Mouse (Mus musculus): ENCODE data around the gene Plin5. TPM values are rescaled to one million over a fixed set of nuclear protein-coding genes. Genes with fewer than 3 reads are reported as not detected.

Gene Plin5
- total and polyA plus RNA-seq, 3 experiments: not detected

- H3K9ac ChIP-seq (ENCODE audit: control insufficient read depth, low read depth, low read length, poor library complexity, severe bottlenecking): peak within 1 kb of the TSS; percentile 95
- H3K27me3 ChIP-seq (ENCODE audit: control insufficient read depth in 1 of 2, insufficient read depth in 2 of 2, low read length in 2 of 2): no peaks in the 10 kb centered on the region
- peaks cover 0 to 6% of the 10 kb centered on the region in 2 experiments; a peak in 2 of 4 replicates for H3K36me3 ChIP-seq (ENCODE audit: control insufficient read depth in 1 of 2, insufficient read depth in 2 of 2, low read length in 2 of 2)
- peak within 1 kb of the TSS; percentile 88 to 92 for H3K4me3 ChIP-seq (ENCODE audit: control insufficient read depth in 1 of 2, insufficient read depth in 1 of 2, low read depth in 2 of 2, low read length in 2 of 2)
- H3K4me1 ChIP-seq (ENCODE audit: control insufficient read depth in 1 of 2, insufficient read depth in 2 of 2, low read length in 2 of 2): peaks cover 0 to 15% of the 10 kb centered on the region in 2 experiments; a peak in 2 of 4 replicates
- peak; percentile 98 for DNase-seq (ENCODE audit: low read depth, low spot score)
- no peaks in the 10 kb centered on the region for H3K9me3 ChIP-seq (replicated peaks; ENCODE audit: insufficient read depth, low read length)
- H3K27ac ChIP-seq (ENCODE audit: control insufficient read depth, low read depth, low read length): peak within 1 kb of the TSS; percentile 95
- peaks cover 4% of the 10 kb centered on the region for H3K79me2 ChIP-seq (ENCODE audit: control insufficient read depth, insufficient read depth, low read length, poor library complexity)
- TF ChIP-seq USF2 (IDR thresholded peaks at IDR 0.05; ENCODE audit: borderline replicate concordance in 1 of 2, insufficient read depth in 1 of 2, low read depth in 1 of 2, low read length in 2 of 2) (peak in 1 of 2 experiments; percentile 71; a peak in 2 of 4 replicates), CHD1 (IDR thresholded peaks at IDR 0.05; ENCODE audit: low read depth, low read length) (no peak), ZC3H11A (IDR thresholded peaks at IDR 0.05; ENCODE audit: low read depth, low read length) (no peak), POLR2AphosphoS5 (IDR thresholded peaks at IDR 0.05; ENCODE audit: borderline replicate concordance, low read depth, low read length) (no peak), TAL1 (IDR thresholded peaks at IDR 0.05; ENCODE audit: low read length) (no peak), USF1 (IDR thresholded peaks at IDR 0.05; ENCODE audit: low read depth, low read length) (peak; percentile 97), TCF12 (IDR thresholded peaks at IDR 0.05; ENCODE audit: low read depth, low read length) (no peak; the same call in 1 of the 2 replicates), ZNF384 (IDR thresholded peaks at IDR 0.05; ENCODE audit: low read depth, low read length) (no peak), POLR2A (IDR thresholded peaks at IDR 0.05; ENCODE audit: control insufficient read depth in 1 of 2, insufficient read depth in 1 of 2, low read depth in 1 of 2, low read length in 2 of 2, poor library complexity in 1 of 2) (peak; percentile 75 to 77; a peak in 3 of 4 replicates), CHD2 (IDR thresholded peaks at IDR 0.05; ENCODE audit: low read length) (no peak; the same call in 1 of the 2 replicates), RCOR1 (IDR thresholded peaks at IDR 0.05; ENCODE audit: low read depth, low read length) (no peak), MYC (IDR thresholded peaks at IDR 0.05; ENCODE audit: low read depth, low read length) (no peak), KAT2A (conservative IDR thresholded peaks at IDR 0.05; ENCODE audit: low read depth, low read length) (no peak; the same call in 1 of the 2 replicates), RAD21 (IDR thresholded peaks at IDR 0.05; ENCODE audit: low read depth, low read length) (no peak), MAZ (IDR thresholded peaks at IDR 0.05; ENCODE audit: low read depth, low read length) (peak; percentile 96), NRF1 (IDR thresholded peaks at IDR 0.05; ENCODE audit: insufficient read depth, low read depth, low read length, poor library complexity, severe bottlenecking) (0 out of 2 replicates have a peak, but pooled peaks have one; percentile 7), MAX (IDR thresholded peaks at IDR 0.05; ENCODE audit: low read length) (peak; percentile 88), SIN3A (IDR thresholded peaks at IDR 0.05; ENCODE audit: low read length) (peak; percentile 99), BHLHE40 (IDR thresholded peaks at IDR 0.05; ENCODE audit: borderline replicate concordance, low read depth, low read length) (peak; percentile 99), UBTF (IDR thresholded peaks at IDR 0.05; ENCODE audit: borderline replicate concordance, insufficient read depth, low read depth, low read length) (no peak), MEF2A (IDR thresholded peaks at IDR 0.05; ENCODE audit: extremely low read depth, insufficient replicate concordance, low read depth, low read length, poor library complexity, severe bottlenecking) (no peak), EP300 (IDR thresholded peaks at IDR 0.05; ENCODE audit: low read depth in 1 of 2, low read length in 2 of 2) (no peak), SMC3 (IDR thresholded peaks at IDR 0.05; ENCODE audit: low read depth, low read length) (no peak), GATA1 (IDR thresholded peaks at IDR 0.05; ENCODE audit: low read depth, low read length) (no peak), ELF1 (IDR thresholded peaks at IDR 0.05; ENCODE audit: low read depth, low read length) (peak; percentile 85), MYB (IDR thresholded peaks at IDR 0.05; ENCODE audit: low read depth, low read length) (no peak), POLR2AphosphoS2 (IDR thresholded peaks at IDR 0.05; ENCODE audit: low read length) (no peak; the same call in 1 of the 2 replicates), GABPA (IDR thresholded peaks at IDR 0.05; ENCODE audit: low read depth, low read length) (no peak), MAFK (IDR thresholded peaks at IDR 0.05; ENCODE audit: borderline replicate concordance, low read depth, low read length) (no peak), ZMIZ1 (IDR thresholded peaks at IDR 0.05; ENCODE audit: low read depth, low read length) (no peak), CTCF (IDR thresholded peaks at IDR 0.05 in 2 of 3, conservative IDR thresholded peaks at IDR 0.05 in 1 of 3; ENCODE audit: control insufficient read depth in 1 of 3, insufficient read depth in 1 of 3, low read depth in 2 of 3, low read length in 3 of 3, poor library complexity in 1 of 3, severe bottlenecking in 1 of 3) (no peak; a peak in 1 of 6 replicates), MXI1 (IDR thresholded peaks at IDR 0.05; ENCODE audit: low read depth, low read length) (peak; percentile 96), E2F4 (IDR thresholded peaks at IDR 0.05; ENCODE audit: borderline replicate concordance, low read depth, low read length) (no peak), HCFC1 (IDR thresholded peaks at IDR 0.05; ENCODE audit: low read depth, low read length) (peak; percentile 89), ETS1 (IDR thresholded peaks at IDR 0.05; ENCODE audit: low read depth, low read length) (peak; percentile 51; the same call in 1 of the 2 replicates), TBP (IDR thresholded peaks at IDR 0.05; ENCODE audit: low read depth, low read length) (0 out of 2 replicates have a peak, but pooled peaks have one; percentile 39), NELFE (IDR thresholded peaks at IDR 0.05; ENCODE audit: low read depth, low read length) (peak; percentile 46; the same call in 1 of the 2 replicates)
Observed at GRCm38 (mm10) chr17:56074827-56075208, 42.6 kb downstream of the Plin5 start, which contains the start of gene Ubxn6. Gene Ubxn6, minus strand, starts transcription at chr17:56075028.
